Mouse (Mus musculus): Measurements from ENCODE around the gene Cdh4. TPM values are rescaled to one million over a fixed set of nuclear protein-coding genes. Genes with fewer than 3 reads are reported as not detected.

Gene Cdh4
- polyA plus RNA-seq, 1 experiment: not detected

DNA sequence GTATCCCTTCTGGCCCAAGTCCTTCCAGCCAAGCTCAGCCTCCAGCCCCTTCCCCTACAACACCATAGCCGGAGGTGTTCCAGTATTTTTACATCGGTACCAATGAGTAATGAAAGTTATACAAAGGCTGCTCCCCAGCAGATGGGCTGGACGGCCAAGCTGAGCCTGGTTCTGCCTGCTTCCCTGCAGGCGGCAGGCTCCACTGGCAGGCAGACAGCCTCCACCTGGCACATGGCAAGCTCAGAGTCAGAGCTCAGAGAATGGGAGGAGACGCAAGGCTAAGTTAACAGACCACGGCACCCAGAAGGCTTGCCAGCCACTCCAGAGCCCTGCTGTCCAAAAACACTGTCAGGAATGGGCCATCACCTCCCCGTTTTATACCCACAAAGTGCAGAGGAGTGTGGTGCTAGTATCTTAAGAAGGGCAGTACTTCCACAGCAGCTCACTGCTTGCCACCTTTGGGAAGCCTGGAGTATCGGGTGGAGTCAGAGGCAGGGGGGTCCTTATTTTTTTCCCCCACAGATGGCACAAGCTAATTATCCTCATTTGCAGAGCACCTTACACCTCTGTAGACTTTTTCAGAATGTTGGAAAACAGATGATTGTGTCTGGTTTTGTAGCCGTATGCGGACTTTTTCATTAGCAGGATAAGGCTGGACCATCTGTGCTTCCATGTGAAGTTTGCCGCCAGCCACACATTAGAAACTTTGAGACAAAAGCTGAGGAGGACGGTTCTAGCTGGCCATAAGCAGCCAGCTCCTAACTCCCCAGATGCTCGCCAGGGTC is 320.5 kb downstream of the Cdh4 start:
- no peak overlapping the region for H3K4me3 ChIP-seq
- no peak overlapping the region for H3K4me2 ChIP-seq (ENCODE audit: low read depth)
- TF ChIP-seq MAX (IDR thresholded peaks at IDR 0.05; ENCODE audit: low read depth) (no peak), TCF12 (IDR thresholded peaks at IDR 0.05; ENCODE audit: insufficient read depth, poor library complexity, severe bottlenecking) (no peak), TCF3 (IDR thresholded peaks at IDR 0.05; ENCODE audit: insufficient read length, low read depth) (no peak), MYOG (IDR thresholded peaks at IDR 0.05; ENCODE audit: control insufficient read depth in 1 of 3, insufficient read depth in 1 of 3, insufficient read length in 2 of 3, low read depth in 2 of 3) (no peak), SRF (IDR thresholded peaks at IDR 0.05; ENCODE audit: control insufficient read depth, insufficient read length, low read depth) (no peak), MYOD1 (IDR thresholded peaks at IDR 0.05; ENCODE audit: control insufficient read depth in 1 of 3, insufficient read length in 2 of 3, low read depth in 2 of 3) (no peak), USF1 (IDR thresholded peaks at IDR 0.05; ENCODE audit: low read depth) (no peak), CEBPB (IDR thresholded peaks at IDR 0.05; ENCODE audit: insufficient read depth, poor library complexity, severe bottlenecking) (no peak), POLR2A (IDR thresholded peaks at IDR 0.05; ENCODE audit: insufficient read length, low read depth) (no peak), E2F4 (IDR thresholded peaks at IDR 0.05; ENCODE audit: insufficient read depth) (no peak), REST (IDR thresholded peaks at IDR 0.05; ENCODE audit: insufficient read depth, insufficient read length) (no peak), POLR2AphosphoS2 (IDR thresholded peaks at IDR 0.05; ENCODE audit: insufficient read length, low read depth) (no peak)
- H3K36me3 ChIP-seq (ENCODE audit: control insufficient read depth, insufficient read depth): no peaks in the 10 kb centered on the region
- H3K79me2 ChIP-seq (ENCODE audit: control insufficient read depth, insufficient read depth): no peaks in the 10 kb centered on the region
- no peaks in the 10 kb centered on the region for H3K27me3 ChIP-seq (ENCODE audit: control insufficient read depth, insufficient read depth, insufficient read length)
- no peak overlapping the region for H3ac ChIP-seq (ENCODE audit: control insufficient read depth, insufficient read length)

DNA sequence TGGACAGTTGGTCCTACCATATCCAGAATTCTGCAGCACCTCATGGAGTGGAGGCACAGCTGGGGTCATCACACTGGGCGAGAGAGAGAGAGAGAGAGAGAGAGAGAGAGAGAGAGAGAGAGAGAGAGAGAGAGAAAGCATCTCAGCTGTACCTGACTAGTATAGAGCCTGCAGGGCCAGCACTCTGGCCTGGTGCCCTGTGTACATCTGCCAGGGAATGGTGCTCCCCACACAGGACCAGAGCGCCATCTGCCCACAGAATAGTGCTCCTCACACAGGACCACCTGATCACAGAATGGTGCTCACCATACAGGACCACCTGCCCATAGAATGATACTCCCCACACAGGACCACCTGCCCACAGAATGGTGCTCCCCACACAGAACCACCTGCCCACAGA is 322.2 kb downstream of the Cdh4 start:
- Histone ChIP-seq H3K36me3 (ENCODE audit: control insufficient read depth, insufficient read depth) (no peaks in the 10 kb centered on the region), H3K27me3 (ENCODE audit: control insufficient read depth, insufficient read depth, insufficient read length) (no peaks in the 10 kb centered on the region), H3ac (ENCODE audit: control insufficient read depth, insufficient read length) (no peak overlapping the region), H3K4me3 (no peak overlapping the region), H3K4me2 (ENCODE audit: low read depth) (no peak overlapping the region), H3K79me2 (ENCODE audit: control insufficient read depth, insufficient read depth) (no peaks in the 10 kb centered on the region)
- TF ChIP-seq MYOD1 (IDR thresholded peaks at IDR 0.05; ENCODE audit: control insufficient read depth in 1 of 3, insufficient read length in 2 of 3, low read depth in 2 of 3) (no peak), POLR2A (IDR thresholded peaks at IDR 0.05; ENCODE audit: insufficient read length, low read depth) (no peak), TCF3 (IDR thresholded peaks at IDR 0.05; ENCODE audit: insufficient read length, low read depth) (no peak), CEBPB (IDR thresholded peaks at IDR 0.05; ENCODE audit: insufficient read depth, poor library complexity, severe bottlenecking) (no peak), REST (IDR thresholded peaks at IDR 0.05; ENCODE audit: insufficient read depth, insufficient read length) (no peak), USF1 (IDR thresholded peaks at IDR 0.05; ENCODE audit: low read depth) (no peak), SRF (IDR thresholded peaks at IDR 0.05; ENCODE audit: control insufficient read depth, insufficient read length, low read depth) (no peak), TCF12 (IDR thresholded peaks at IDR 0.05; ENCODE audit: insufficient read depth, poor library complexity, severe bottlenecking) (no peak), E2F4 (IDR thresholded peaks at IDR 0.05; ENCODE audit: insufficient read depth) (no peak)

DNA sequence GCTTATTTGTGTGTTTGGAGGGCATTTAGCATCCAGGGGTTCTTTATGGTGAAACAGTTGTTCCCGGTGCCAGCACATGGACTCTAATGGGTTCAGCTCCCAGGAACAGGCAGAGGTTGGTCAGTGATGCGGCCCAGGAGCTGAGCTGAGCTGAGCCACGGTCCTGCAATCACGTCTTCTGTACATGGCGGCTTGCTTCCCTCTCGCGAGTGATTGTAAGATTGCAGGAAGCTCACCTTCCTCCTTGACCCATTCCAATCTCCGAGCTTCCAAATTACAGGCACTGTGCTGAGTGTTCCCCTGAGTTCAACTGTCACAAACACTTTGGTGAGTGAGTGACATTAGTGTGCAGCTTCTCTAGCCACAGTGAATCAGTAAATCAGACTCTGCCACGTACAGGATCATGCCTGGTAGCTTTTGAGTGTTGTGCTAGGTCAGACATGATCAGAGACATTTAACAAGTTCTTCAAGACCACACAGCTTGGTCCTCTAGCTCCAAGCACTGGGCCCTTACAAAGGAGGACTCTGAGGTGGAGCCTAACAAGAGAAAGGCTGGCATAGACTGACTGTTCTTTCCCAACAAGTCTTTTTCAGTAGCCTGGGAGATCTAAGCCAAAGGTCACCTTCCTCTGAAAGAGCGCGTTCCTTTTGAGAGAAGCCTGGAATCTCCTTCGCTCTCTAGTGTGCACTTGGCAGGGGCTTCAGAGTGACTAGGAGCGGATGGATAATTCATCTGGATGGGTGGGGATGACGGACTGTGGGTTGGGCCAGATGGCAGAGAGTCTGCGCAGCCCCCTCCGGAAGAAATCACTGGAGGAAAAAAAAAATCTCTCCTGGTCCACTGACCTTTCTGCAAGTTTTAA is 324.7 kb downstream of the Cdh4 start:
- H3K36me3 ChIP-seq (ENCODE audit: control insufficient read depth, insufficient read depth): no peaks in the 10 kb centered on the region
- H3ac ChIP-seq (ENCODE audit: control insufficient read depth, insufficient read length): no peak overlapping the region
- no peaks in the 10 kb centered on the region for H3K79me2 ChIP-seq (ENCODE audit: control insufficient read depth, insufficient read depth)
- TF ChIP-seq E2F4 (IDR thresholded peaks at IDR 0.05; ENCODE audit: insufficient read depth) (no peak), MYOG (IDR thresholded peaks at IDR 0.05; ENCODE audit: control insufficient read depth in 1 of 3, insufficient read depth in 1 of 3, insufficient read length in 2 of 3, low read depth in 2 of 3) (no peak), MAX (IDR thresholded peaks at IDR 0.05; ENCODE audit: low read depth) (no peak), TCF12 (IDR thresholded peaks at IDR 0.05; ENCODE audit: insufficient read depth, poor library complexity, severe bottlenecking) (no peak), POLR2A (IDR thresholded peaks at IDR 0.05; ENCODE audit: insufficient read length, low read depth) (no peak), POLR2AphosphoS2 (IDR thresholded peaks at IDR 0.05; ENCODE audit: insufficient read length, low read depth) (no peak)
- H3K4me2 ChIP-seq (ENCODE audit: low read depth): no peak overlapping the region
- H3K27me3 ChIP-seq (ENCODE audit: control insufficient read depth, insufficient read depth, insufficient read length): no peaks in the 10 kb centered on the region
- no peak overlapping the region for H3K4me3 ChIP-seq

DNA sequence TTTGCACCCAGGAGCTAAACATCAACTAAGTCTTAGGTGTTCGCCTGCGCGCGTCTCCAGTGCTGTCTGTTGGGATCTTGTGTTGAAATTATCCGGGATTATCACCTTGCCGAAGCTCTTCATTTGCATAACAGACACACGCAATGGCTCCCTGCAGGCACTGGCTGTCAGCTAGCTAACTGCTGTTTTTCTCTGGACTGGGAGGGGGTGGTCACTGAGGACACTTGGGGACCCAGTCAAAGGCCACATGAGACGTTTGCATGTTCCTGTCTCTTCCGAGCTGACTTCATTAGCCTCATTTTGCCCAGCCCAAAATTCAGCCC is 325.3 kb downstream of the Cdh4 start:
- TF ChIP-seq POLR2AphosphoS2 (IDR thresholded peaks at IDR 0.05; ENCODE audit: insufficient read length, low read depth): no peak
- no peak for TF ChIP-seq POLR2A (IDR thresholded peaks at IDR 0.05; ENCODE audit: insufficient read length, low read depth)
- no peak for TF ChIP-seq E2F4 (IDR thresholded peaks at IDR 0.05; ENCODE audit: insufficient read depth)
- Histone ChIP-seq H3K36me3 (ENCODE audit: control insufficient read depth, insufficient read depth) (no peaks in the 10 kb centered on the region), H3K4me2 (ENCODE audit: low read depth) (no peak overlapping the region)

DNA sequence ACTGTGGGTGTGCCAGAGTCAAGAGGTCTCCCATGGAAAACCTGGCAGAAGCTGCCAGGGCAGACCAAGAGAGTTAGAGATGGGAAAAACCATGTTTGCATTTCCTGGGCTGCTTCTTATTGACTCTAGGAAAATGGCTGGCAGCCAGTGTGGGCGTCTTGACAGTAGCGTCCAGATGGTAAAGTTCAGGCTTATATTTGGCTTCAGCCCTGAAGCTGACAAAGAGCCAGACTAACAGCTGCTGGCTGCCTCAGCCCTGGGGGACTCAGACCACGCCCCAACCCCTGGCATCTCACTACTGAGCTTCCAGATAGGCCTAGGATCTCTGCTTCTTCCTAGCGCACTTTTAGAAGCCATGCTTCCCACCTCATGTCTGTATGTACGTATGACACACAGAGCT is 326.9 kb downstream of the Cdh4 start:
- no peaks in the 10 kb centered on the region for H3K79me2 ChIP-seq (ENCODE audit: control insufficient read depth, insufficient read depth)
- no peaks in the 10 kb centered on the region for H3K27me3 ChIP-seq (ENCODE audit: control insufficient read depth, insufficient read depth, insufficient read length)
- no peak overlapping the region for H3K4me2 ChIP-seq (ENCODE audit: low read depth)
- no peak overlapping the region for H3K4me3 ChIP-seq
- no peaks in the 10 kb centered on the region for H3K36me3 ChIP-seq (ENCODE audit: control insufficient read depth, insufficient read depth)
- H3ac ChIP-seq (ENCODE audit: control insufficient read depth, insufficient read length): no peak overlapping the region
- TF ChIP-seq CEBPB (IDR thresholded peaks at IDR 0.05; ENCODE audit: insufficient read depth, poor library complexity, severe bottlenecking) (no peak), E2F4 (IDR thresholded peaks at IDR 0.05; ENCODE audit: insufficient read depth) (no peak), USF1 (IDR thresholded peaks at IDR 0.05; ENCODE audit: low read depth) (no peak), MYOD1 (IDR thresholded peaks at IDR 0.05; ENCODE audit: control insufficient read depth in 1 of 3, insufficient read length in 2 of 3, low read depth in 2 of 3) (peak in 1 of 3 experiments; percentile 9), MAX (IDR thresholded peaks at IDR 0.05; ENCODE audit: low read depth) (no peak), POLR2AphosphoS2 (IDR thresholded peaks at IDR 0.05; ENCODE audit: insufficient read length, low read depth) (no peak)

More for the DNA sequence above, 325.3 kb downstream of the Cdh4 start:
- Histone ChIP-seq H3K79me2 (ENCODE audit: control insufficient read depth, insufficient read depth) (no peaks in the 10 kb centered on the region), H3ac (ENCODE audit: control insufficient read depth, insufficient read length) (no peak overlapping the region), H3K27me3 (ENCODE audit: control insufficient read depth, insufficient read depth, insufficient read length) (no peaks in the 10 kb centered on the region), H3K4me3 (no peak overlapping the region)

Measured in myocyte (in vitro differentiated cells).